Mouse (Mus musculus) bone marrow, adult 2 months (tissue): ENCODE results near the gene Lmntd1.

Experiments
- CTCF ChIP-seq: fragments of 200-500 bp; IDR thresholded peaks from 2 replicates; pipeline ENCODE4 v1.5.1; 2011; ENCODE audit warnings: low read length, control low read depth; ENCODE audit not compliant: control insufficient read depth, insufficient read depth
- POLR2A ChIP-seq: fragments of 200-500 bp; IDR thresholded peaks from 2 replicates; pipeline ENCODE4 v1.6.1; 2011; ENCODE audit warnings: low read depth, mild to moderate bottlenecking, control low read depth, low read length, borderline replicate concordance; ENCODE audit not compliant: control insufficient read depth

DNA sequence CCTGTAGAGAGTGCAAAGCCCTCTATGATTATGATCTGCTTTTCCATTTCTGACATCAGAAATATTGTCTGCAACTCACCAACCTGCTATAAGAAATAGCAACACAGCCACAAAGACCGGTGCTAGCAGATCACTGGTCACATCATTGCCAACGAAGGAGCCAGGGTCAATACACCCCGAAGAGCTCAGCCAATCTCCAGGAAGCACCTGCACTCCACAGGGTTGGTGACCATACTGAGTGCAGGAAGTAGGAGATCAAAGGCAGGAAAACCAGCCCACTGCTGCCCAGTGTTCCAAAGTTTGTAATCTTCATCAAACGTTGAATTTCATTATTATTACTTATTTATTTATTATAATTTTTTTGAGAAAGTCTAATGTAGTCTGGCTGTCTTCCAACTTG lies 9.5 kb downstream of the Lmntd1 start:
- no peak for TF ChIP-seq CTCF
- TF ChIP-seq POLR2A = no peak
